Mouse (Mus musculus): Measurements from ENCODE around the gene Rab3gap2. TPM values are rescaled to one million over a fixed set of nuclear protein-coding genes. Genes with fewer than 3 reads are reported as not detected.
"Not testable (repeated sequence)": the region's sequence is repeated elsewhere in the genome, so short reads cannot be mapped to it uniquely, and the experiment has no call there.

Gene Rab3gap2
- total and polyA plus RNA-seq, 3 experiments = 8.5 to 30.8 (median 22.0) TPM

DNA sequence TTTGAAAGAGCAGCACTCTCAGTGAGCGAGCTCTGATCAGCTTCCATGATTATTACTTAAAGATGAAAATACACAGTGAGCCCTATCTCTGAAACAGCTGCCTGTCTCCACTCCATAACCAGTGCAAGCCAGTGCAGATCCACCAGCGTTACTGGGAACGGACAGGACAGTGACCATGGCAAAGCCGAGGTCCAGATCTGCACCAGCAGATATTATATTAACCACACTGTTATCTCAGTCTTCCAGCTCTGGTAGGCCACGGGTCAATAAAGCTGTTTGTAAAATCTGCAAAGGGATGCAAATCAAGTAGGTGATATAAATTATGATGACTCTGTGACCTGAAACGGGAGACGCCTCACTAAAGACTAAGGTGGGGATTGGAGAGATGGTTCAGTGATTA lies 103.7 kb downstream of the Rab3gap2 start:
- Histone ChIP-seq H3K4me3 (ENCODE audit: low read depth, low read length) (no peak overlapping the region), H3K4me1 (ENCODE audit: insufficient read depth, low read depth, low read length) (peaks cover 18% of the 10 kb centered on the region), H3K27me3 (ENCODE audit: insufficient read depth, low read length) (no peaks in the 10 kb centered on the region), H3K9me3 (replicated peaks) (no peaks in the 10 kb centered on the region), H3K36me3 (replicated peaks) (peaks cover 51% of the 10 kb centered on the region)
- TF ChIP-seq GATA2 (IDR thresholded peaks at IDR 0.05; ENCODE audit: borderline replicate concordance, low read depth, low read length) (no peak), TAL1 (conservative IDR thresholded peaks at IDR 0.05; ENCODE audit: low read depth, low read length) (peak; percentile 65), CTCF (IDR thresholded peaks at IDR 0.05; ENCODE audit: low read depth, low read length) (no peak)
- ATAC-seq (ENCODE audit: extremely low read depth, insufficient number of reproducible peaks, low FRiP score, poor library complexity, severe bottlenecking) = peak; percentile 91
- DNase-seq (ENCODE audit: low spot score) = peak; percentile 13

DNA sequence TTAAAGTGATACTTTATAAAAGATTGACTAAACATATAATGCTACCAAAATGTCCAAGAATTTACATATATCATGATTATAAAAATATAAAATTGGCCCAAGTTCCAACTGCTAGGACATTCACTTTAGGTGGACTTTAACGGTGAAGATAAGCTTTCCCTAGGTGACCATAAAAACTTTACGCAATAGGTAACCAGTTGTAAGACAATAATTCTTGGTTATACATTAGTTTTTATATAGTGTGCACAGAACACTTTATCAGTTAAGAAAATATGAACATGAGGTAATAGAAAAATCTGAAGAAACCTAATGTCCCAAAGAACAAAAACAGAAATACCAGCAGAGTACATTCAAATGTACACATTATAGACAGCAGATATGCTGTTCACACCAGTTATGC lies 104.4 kb downstream of the Rab3gap2 start:
- Histone ChIP-seq H3K4me3 (ENCODE audit: low read depth, low read length) (no peak overlapping the region), H3K4me1 (ENCODE audit: insufficient read depth, low read depth, low read length) (peaks cover 18% of the 10 kb centered on the region), H3K36me3 (replicated peaks) (peaks cover 51% of the 10 kb centered on the region), H3K27me3 (ENCODE audit: insufficient read depth, low read length) (no peaks in the 10 kb centered on the region), H3K9me3 (replicated peaks) (no peaks in the 10 kb centered on the region)
- DNase-seq (ENCODE audit: low spot score) = no peak
- ATAC-seq (ENCODE audit: extremely low read depth, insufficient number of reproducible peaks, low FRiP score, poor library complexity, severe bottlenecking) = no peak
- TF ChIP-seq GATA1 (IDR thresholded peaks at IDR 0.05; ENCODE audit: borderline replicate concordance, low read length) (no peak), CTCF (IDR thresholded peaks at IDR 0.05; ENCODE audit: low read depth, low read length) (no peak), TAL1 (conservative IDR thresholded peaks at IDR 0.05; ENCODE audit: low read depth, low read length) (no peak), POLR2AphosphoS5 (IDR thresholded peaks at IDR 0.05; ENCODE audit: insufficient replicate concordance, low read depth, low read length) (no peak), GATA2 (IDR thresholded peaks at IDR 0.05; ENCODE audit: borderline replicate concordance, low read depth, low read length) (no peak)

DNA sequence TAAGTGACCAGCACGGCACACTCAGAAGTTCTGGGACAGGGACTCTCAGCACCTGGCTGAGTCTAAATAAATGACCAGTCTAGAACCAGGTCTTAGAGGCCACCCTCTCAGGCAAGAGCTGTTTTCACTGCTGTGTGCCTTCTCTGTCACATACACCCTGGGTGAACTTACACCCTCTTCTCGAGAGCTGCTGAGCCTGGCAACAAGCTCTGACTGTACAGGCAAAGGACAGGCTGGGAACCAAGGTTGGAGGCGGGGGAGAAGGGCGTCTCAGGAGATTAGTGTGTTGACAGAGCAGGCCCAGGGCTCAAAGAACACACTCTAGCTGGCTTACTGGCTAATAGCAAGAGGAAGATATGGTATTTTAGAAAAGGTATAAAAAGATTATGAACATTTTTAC lies 105.0 kb downstream of the Rab3gap2 start:
- peaks cover 57% of the 10 kb centered on the region for H3K36me3 ChIP-seq (replicated peaks)
- no peaks in the 10 kb centered on the region for H3K9me3 ChIP-seq (replicated peaks)
- no peaks in the 10 kb centered on the region for H3K27me3 ChIP-seq (ENCODE audit: insufficient read depth, low read length)
- H3K4me1 ChIP-seq (ENCODE audit: insufficient read depth, low read depth, low read length) = peaks cover 18% of the 10 kb centered on the region
- ATAC-seq (ENCODE audit: extremely low read depth, insufficient number of reproducible peaks, low FRiP score, poor library complexity, severe bottlenecking) (no peak), DNase-seq (ENCODE audit: low spot score) (no peak)
- no peak for TF ChIP-seq GATA2 (IDR thresholded peaks at IDR 0.05; ENCODE audit: borderline replicate concordance, low read depth, low read length)
- no peak for TF ChIP-seq GATA1 (IDR thresholded peaks at IDR 0.05; ENCODE audit: borderline replicate concordance, low read length)
- TF ChIP-seq CTCF (IDR thresholded peaks at IDR 0.05; ENCODE audit: low read depth, low read length) = no peak
- no peak for TF ChIP-seq TAL1 (conservative IDR thresholded peaks at IDR 0.05; ENCODE audit: low read depth, low read length)
- H3K4me3 ChIP-seq (ENCODE audit: low read depth, low read length) = no peak overlapping the region; the same call in 1 of the 2 replicates

DNA sequence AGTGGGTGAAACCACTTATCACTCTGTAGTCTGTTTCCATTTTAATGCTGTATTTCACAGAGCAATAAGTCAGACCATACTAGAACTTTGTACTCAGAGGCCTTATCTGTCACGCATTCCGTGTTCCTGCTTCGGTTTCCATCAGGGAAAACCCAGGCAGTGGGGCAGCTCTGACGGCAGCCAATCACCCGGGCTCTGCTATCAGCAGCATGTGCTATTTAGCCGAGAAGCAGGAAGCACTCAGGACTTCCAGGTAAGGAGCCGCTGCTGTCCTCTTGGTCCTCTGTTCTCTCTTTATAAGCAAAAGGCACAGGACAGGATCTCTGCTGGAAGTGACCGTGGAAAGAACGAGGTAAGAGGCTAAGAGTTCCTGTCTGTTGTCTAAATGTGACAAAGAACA lies 108.0 kb downstream of the Rab3gap2 start:
- DNase-seq (ENCODE audit: low spot score) (no peak), ATAC-seq (ENCODE audit: extremely low read depth, insufficient number of reproducible peaks, low FRiP score, poor library complexity, severe bottlenecking) (no peak)
- Histone ChIP-seq H3K9me3 (replicated peaks) (no peaks in the 10 kb centered on the region), H3K27me3 (ENCODE audit: insufficient read depth, low read length) (no peaks in the 10 kb centered on the region), H3K4me3 (ENCODE audit: low read depth, low read length) (no peak overlapping the region), H3K4me1 (ENCODE audit: insufficient read depth, low read depth, low read length) (peaks cover 15% of the 10 kb centered on the region), H3K36me3 (replicated peaks) (peaks cover 76% of the 10 kb centered on the region)
- no peak for TF ChIP-seq POLR2AphosphoS5 (IDR thresholded peaks at IDR 0.05; ENCODE audit: insufficient replicate concordance, low read depth, low read length)
- TF ChIP-seq TAL1 (conservative IDR thresholded peaks at IDR 0.05; ENCODE audit: low read depth, low read length) = no peak
- TF ChIP-seq CTCF (IDR thresholded peaks at IDR 0.05; ENCODE audit: low read depth, low read length) = no peak
- no peak for TF ChIP-seq GATA1 (IDR thresholded peaks at IDR 0.05; ENCODE audit: borderline replicate concordance, low read length)
- no peak for TF ChIP-seq GATA2 (IDR thresholded peaks at IDR 0.05; ENCODE audit: borderline replicate concordance, low read depth, low read length)

DNA sequence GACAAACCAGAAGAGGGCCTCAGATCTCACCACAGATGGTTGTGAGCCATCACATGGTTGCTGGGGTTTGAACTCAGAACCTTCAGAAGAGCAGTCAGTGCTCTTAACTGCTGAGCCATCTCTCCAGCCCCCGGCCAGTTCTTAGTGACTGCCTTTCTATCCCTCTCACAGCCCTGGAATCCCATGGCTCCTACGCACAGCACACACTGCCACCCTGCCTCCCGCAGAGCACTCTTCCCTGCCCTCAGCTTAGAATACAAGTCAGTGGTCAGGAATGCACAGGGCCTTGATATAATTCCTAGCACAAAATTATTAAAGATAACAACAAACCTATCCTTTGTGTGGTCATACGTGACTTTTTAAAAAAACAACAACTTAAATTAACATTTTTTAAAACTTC lies 110.6 kb downstream of the Rab3gap2 start:
- no peaks in the 10 kb centered on the region for H3K4me1 ChIP-seq (ENCODE audit: insufficient read depth, low read depth, low read length)
- H3K36me3 ChIP-seq (replicated peaks) = peaks cover 78% of the 10 kb centered on the region
- no peaks in the 10 kb centered on the region for H3K9me3 ChIP-seq (replicated peaks)
- ATAC-seq (ENCODE audit: extremely low read depth, insufficient number of reproducible peaks, low FRiP score, poor library complexity, severe bottlenecking) = no peak
- DNase-seq (ENCODE audit: low spot score) = no peak
- H3K27me3 ChIP-seq (ENCODE audit: insufficient read depth, low read length) = no peaks in the 10 kb centered on the region
- no peak overlapping the region for H3K4me3 ChIP-seq (ENCODE audit: low read depth, low read length)
- TF ChIP-seq CTCF (IDR thresholded peaks at IDR 0.05; ENCODE audit: low read depth, low read length) = no peak
- TF ChIP-seq POLR2AphosphoS5 (IDR thresholded peaks at IDR 0.05; ENCODE audit: insufficient replicate concordance, low read depth, low read length) = no peak
- TF ChIP-seq GATA2 (IDR thresholded peaks at IDR 0.05; ENCODE audit: borderline replicate concordance, low read depth, low read length) = no peak
- no peak for TF ChIP-seq TAL1 (conservative IDR thresholded peaks at IDR 0.05; ENCODE audit: low read depth, low read length)
- no peak for TF ChIP-seq GATA1 (IDR thresholded peaks at IDR 0.05; ENCODE audit: borderline replicate concordance, low read length)

DNA sequence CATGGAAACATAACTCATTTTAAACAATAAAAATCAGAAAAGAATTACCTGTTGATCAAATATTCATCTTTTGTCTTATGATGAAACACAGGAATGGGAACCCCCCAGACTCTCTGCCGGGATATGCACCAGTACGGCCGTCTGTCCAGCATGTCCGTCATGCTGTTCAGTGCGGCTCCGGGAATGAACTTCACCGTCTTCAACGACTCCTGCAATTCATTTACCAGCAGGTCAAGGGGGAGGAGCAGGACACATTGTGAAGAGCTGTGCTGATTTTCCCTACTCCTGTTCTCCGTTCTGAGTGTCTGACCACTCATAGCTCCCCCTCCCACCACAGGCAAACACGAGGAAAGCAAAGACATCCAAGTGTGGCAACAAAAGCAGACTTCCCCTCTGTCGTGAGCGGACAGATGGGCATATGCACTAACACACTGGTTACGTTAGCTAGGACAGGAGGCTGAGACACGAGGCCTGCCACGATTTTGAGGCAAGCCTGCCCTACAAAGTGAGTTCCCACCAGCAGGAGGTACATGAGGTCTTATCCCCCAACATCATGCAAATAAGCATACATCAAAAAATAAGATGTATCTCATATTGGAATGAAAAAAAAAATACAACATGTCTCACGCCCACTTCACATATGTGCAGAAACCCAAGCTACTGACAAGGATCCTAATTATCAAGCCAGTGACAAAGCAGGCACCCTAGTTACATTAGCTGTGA lies 112.1 kb downstream of the Rab3gap2 start:
- H3K36me3 ChIP-seq (replicated peaks) = peaks cover 84% of the 10 kb centered on the region
- ATAC-seq (ENCODE audit: extremely low read depth, insufficient number of reproducible peaks, low FRiP score, poor library complexity, severe bottlenecking) (no peak), DNase-seq (ENCODE audit: low spot score) (no peak)
- TF ChIP-seq GATA1 (IDR thresholded peaks at IDR 0.05; ENCODE audit: borderline replicate concordance, low read length) = no peak
- TF ChIP-seq TAL1 (conservative IDR thresholded peaks at IDR 0.05; ENCODE audit: low read depth, low read length) = no peak
- no peak for TF ChIP-seq GATA2 (IDR thresholded peaks at IDR 0.05; ENCODE audit: borderline replicate concordance, low read depth, low read length)
- no peak for TF ChIP-seq POLR2AphosphoS5 (IDR thresholded peaks at IDR 0.05; ENCODE audit: insufficient replicate concordance, low read depth, low read length)
- TF ChIP-seq CTCF (IDR thresholded peaks at IDR 0.05; ENCODE audit: low read depth, low read length) = no peak
- H3K27me3 ChIP-seq (ENCODE audit: insufficient read depth, low read length) = no peaks in the 10 kb centered on the region
- H3K4me3 ChIP-seq (ENCODE audit: low read depth, low read length) = no peak overlapping the region
- no peaks in the 10 kb centered on the region for H3K9me3 ChIP-seq (replicated peaks)
- no peaks in the 10 kb centered on the region for H3K4me1 ChIP-seq (ENCODE audit: insufficient read depth, low read depth, low read length)

DNA sequence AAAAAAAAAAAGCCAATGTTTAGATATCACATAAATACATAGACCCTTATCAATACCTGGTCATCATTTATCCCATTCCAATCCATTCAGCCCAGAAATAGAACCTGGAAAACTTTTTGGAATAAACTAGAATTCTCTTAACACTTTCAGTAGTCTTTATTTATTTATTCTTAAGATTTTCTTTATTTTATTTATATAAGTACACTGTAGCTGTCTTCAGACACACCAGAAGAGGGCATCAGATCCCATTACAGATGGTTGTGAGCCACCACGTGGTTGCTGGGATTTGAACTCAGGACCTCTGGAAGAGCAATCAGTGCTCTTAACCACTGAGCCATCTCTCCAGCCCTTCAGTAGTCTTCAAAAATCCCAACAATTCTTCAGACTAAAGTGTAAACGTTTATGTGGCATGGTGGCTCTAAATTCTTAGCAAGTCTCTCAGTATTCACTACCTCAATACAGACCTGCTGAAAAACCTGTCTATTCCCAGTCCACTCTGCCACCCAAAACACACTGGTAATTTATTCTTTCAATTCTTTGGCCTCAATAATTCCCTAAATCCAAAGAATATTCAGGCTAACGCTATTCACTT lies 123.9 kb downstream of the Rab3gap2 start:
- Histone ChIP-seq H3K36me3 (replicated peaks) (peaks cover 45% of the 10 kb centered on the region), H3K4me1 (ENCODE audit: insufficient read depth, low read depth, low read length) (peaks cover 24% of the 10 kb centered on the region)
- not testable (repeated sequence) for DNase-seq (ENCODE audit: low spot score); H3K9me3 ChIP-seq (replicated peaks); H3K4me3 ChIP-seq (ENCODE audit: low read depth, low read length); ATAC-seq (ENCODE audit: extremely low read depth, insufficient number of reproducible peaks, low FRiP score, poor library complexity, severe bottlenecking); H3K27me3 ChIP-seq (ENCODE audit: insufficient read depth, low read length)

All from G1E (cell line).